Mouse (Mus musculus) adrenal gland, adult (tissue): ENCODE results near the gene Meioc.
A peak's percentile ranks its signal among the peaks of the same experiment; 100 is the strongest.
"Not testable (repeated sequence)": the region's sequence is repeated elsewhere in the genome, so short reads cannot be mapped to it uniquely, and the experiment has no call there.

ENCODE experiments used
- DNase-seq, 2 experiments: peaks; one replicate each; pipeline ENCODE4 v3.0.0; 2022 to 2023; ENCODE audit warnings: low spot score in 1 of 2; ENCODE audit not compliant: inconsistent age in 2 of 2

The Meioc gene

GRCm38 (mm10) chr11:102665637-102666435 lies 2.3 kb downstream of the Meioc start:
- DNase-seq, result no peak

- peak; percentile 45 to 87 for DNase-seq
These were observed 26.6 kb downstream of the Meioc start for GRCm38 (mm10) chr11:102690162-102690561.

GRCm38 (mm10) chr11:102695289-102695688 lies 31.8 kb downstream of the Meioc start:
- no peak for DNase-seq

GRCm38 (mm10) chr11:102697338-102698017 lies 34.0 kb downstream of the Meioc start, which contains the start of gene Ccdc43:
Gene Ccdc43 (minus strand): TSS chr11:102697782.
- DNase-seq, result peak; percentile 91 to 97

- no peak for DNase-seq
These were observed 34.5 kb downstream of the Meioc start for GRCm38 (mm10) chr11:102698018-102698476.

GRCm38 (mm10) chr11:102702206-102702605 lies 38.7 kb downstream of the Meioc start:
- DNase-seq, result not testable (repeated sequence)

- DNase-seq, result no peak
These were observed 48.9 kb downstream of the Meioc start for GRCm38 (mm10) chr11:102712411-102712810.

- DNase-seq, result not testable (repeated sequence)
These were observed 51.1 kb downstream of the Meioc start for GRCm38 (mm10) chr11:102714578-102714977.

GRCm38 (mm10) chr11:102716135-102716534 lies 52.6 kb downstream of the Meioc start:
- DNase-seq, result no peak

- peak in 1 of 2 experiments; percentile 33 for DNase-seq
These were observed 62.1 kb downstream of the Meioc start for GRCm38 (mm10) chr11:102725574-102725973.

GRCm38 (mm10) chr11:102728614-102729013 lies 65.1 kb downstream of the Meioc start:
- DNase-seq, result peak; percentile 27 to 75

GRCm38 (mm10) chr11:102729835-102730234 lies 66.3 kb downstream of the Meioc start:
- no peak for DNase-seq

GRCm38 (mm10) chr11:102731366-102731765 lies 67.8 kb downstream of the Meioc start:
- no peak for DNase-seq
